Mouse (Mus musculus) small intestine, adult 2 months (tissue): ENCODE measurements around the gene Cers5.

Source experiments
- CTCF ChIP-seq: fragments of 200-500 bp; IDR thresholded peaks from 2 replicates; pipeline ENCODE4 v1.5.1; 2012; ENCODE audit warnings: low read depth, mild to moderate bottlenecking, control low read depth, inconsistent platforms, low read length, moderate library complexity, mixed read lengths; ENCODE audit not compliant: insufficient replicate concordance, insufficient read length; ENCODE audit errors: extremely low read depth
- POLR2A ChIP-seq: fragments of 200-500 bp; IDR thresholded peaks from 2 replicates; pipeline ENCODE4 v1.6.1; 2012; ENCODE audit warnings: low read depth, mild to moderate bottlenecking, control low read depth, inconsistent platforms, low read length, moderate library complexity

DNA sequence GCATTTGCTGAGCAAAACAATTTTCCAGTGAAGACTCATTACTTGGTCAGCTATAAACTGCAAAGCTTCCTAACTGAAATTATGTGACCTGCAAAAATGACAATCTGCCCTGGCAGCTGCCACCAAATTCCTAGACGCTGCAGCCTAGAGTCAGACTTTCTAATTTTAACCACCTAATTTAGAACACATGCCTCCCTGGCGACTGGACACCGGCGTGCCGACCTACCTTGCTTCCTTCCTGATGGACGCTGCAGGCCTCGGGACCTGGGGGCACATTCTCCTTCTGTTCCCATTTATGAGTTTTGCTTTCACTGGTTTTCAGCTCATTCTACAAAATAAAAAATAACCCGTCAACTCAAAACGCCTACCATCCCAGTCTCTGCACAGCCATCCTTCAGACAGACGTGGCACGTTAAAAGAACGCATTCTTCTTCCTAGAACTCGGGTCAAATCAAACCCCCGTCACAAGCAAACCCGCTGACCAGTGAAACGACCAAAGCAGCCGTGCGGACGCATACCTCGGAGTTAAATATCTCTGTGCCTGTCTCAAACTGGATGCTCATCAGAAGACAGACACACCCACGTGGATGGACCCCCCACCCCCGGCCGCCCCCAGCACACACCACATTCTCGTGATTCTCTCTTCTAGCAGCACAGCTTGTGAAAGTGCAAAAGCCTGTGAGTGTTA, 29.3 kb upstream of the Cers5 start:
- no peak for TF ChIP-seq CTCF
- TF ChIP-seq POLR2A: no peak
